Mouse (Mus musculus) activated CD4-positive, CD25-positive, alpha-beta regulatory T cell, adult 9 weeks (primary cell): ENCODE data around the gene Vmn1r21. TPM values are rescaled to one million over a fixed set of nuclear protein-coding genes. Genes with fewer than 3 reads are reported as not detected.

Experiments used
- polyA plus RNA-seq: library from polyadenylated mRNA; unstranded; fragments of 100-300 nt; shearing (Covaris generic); gene quantifications from one replicate; pipeline ENCODE4 v1.2.1, GENCODE M21; 2017

Vmn1r21 gene
- polyA plus RNA-seq = not detected

DNA sequence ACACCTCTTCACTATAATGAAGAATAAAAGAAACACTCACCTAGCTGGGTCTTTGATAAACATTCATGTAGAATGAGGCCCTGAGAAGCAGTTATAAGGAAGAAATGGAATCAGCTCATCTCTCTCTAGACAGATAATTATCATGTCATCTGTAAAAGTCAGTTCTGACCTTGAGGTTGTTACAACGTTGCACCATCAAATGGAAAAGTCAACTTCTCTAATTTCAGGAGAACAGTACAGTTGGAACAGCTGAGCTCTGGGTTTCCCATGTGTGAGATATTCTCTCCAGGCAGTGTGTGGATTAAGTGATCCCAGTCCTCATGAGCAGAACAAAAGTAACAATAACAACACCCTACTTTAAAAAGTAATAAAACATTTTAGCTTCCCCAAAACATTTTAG lies at the start of gene Vmn1r21:
Gene Vmn1r21 (minus strand): TSS at position 58 of the 400 bp plus-strand sequence.

DNA sequence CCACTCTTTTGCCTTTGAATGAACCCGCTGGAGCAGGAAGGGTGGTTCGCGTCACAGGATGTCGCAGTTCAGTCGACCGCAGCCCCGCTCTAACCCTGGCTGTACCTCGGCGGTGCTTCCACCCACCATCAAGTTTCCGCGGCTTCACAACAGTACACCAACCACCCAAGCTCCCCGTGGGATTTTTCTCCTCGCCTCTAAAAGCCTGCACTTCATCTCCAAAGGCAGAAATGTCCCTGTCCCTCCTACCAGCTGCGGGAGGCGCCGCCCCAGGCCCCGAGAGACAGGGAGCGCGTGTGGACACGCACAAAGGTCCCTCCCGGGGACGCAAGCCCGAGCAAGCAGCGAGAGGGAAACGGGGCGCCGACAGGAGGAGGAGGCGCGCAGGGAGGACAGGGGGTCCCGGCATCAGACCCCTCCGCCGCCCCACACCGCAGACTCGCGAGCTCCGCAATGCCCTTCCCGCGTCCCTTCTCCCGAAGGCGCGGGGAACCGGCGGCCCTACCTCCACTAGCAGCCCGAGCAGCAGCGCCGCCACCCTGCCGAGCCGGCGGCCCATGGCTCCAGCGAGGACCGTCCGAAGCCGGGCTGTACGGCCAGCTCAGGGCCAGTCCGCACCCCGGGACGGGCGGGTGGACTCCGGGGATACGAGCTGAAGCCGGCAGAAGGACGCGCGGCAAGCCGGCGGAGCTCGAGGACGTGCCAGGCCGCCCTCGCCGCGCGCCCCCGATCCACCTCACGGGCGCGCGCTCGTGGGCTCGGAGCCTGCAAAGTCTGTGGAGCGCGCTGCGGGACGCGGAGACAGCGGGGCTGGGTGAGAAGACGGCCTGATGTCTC lies 25.5 kb downstream of the Vmn1r21 start, which contains the start of gene Vopp1:
Gene Vopp1 (minus strand): TSS at position 738 of the 837 bp plus-strand sequence.

Other genes starting within 250 kb of the Vmn1r21 start
- gene Pyurf, start 158.3 kb downstream of the Vmn1r21 start, polyA plus RNA-seq = 7.8 TPM
- 7.4 TPM for gene Lancl2, start 147.8 kb downstream of the Vmn1r21 start, polyA plus RNA-seq
- gene Vopp1, start 25.2 kb downstream of the Vmn1r21 start, polyA plus RNA-seq = 17.2 TPM
- gene Vmn1r22, start 57.7 kb upstream of the Vmn1r21 start, polyA plus RNA-seq = not detected
- not detected for gene Vmn1r23, start 76.5 kb upstream of the Vmn1r21 start, polyA plus RNA-seq
- gene Vmn1r24, start 111.2 kb upstream of the Vmn1r21 start, polyA plus RNA-seq = not detected
- not detected for gene Vmn1r25, start 130.5 kb upstream of the Vmn1r21 start, polyA plus RNA-seq
- gene Vmn1r26, start 164.8 kb upstream of the Vmn1r21 start, polyA plus RNA-seq = not detected